Mouse (Mus musculus): ENCODE data around the gene Gm13697.
"Not testable (repeated sequence)": the region's sequence is repeated elsewhere in the genome, so short reads cannot be mapped to it uniquely, and the experiment has no call there.

Gm13697 gene

DNA sequence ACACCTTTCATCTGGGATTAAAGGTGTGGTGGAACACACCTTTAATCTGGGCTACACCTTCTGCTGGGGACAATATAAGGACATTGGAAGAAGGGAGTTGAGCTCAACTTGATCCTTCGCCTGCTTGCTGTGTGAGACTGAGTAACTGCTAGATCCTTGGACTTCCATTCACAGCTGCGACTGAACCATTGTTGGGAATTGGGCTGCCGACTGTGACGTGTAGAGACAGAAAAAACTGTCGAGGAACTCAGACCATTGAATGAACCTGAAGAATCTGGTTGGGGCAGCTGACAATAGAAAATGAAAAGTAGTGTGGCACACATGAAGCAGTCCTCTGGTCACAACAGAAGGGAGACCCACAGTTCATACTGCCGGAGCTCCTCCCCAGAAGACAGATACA is at the start of gene Gm13697:
TSS of gene Gm13697 (plus strand) at position 301 of the 400 bp plus-strand sequence.
- in situ Hi-C loops (cut with MboI; ENCODE audit: low sequenced_read_pairs): not testable (repeated sequence)

DNA sequence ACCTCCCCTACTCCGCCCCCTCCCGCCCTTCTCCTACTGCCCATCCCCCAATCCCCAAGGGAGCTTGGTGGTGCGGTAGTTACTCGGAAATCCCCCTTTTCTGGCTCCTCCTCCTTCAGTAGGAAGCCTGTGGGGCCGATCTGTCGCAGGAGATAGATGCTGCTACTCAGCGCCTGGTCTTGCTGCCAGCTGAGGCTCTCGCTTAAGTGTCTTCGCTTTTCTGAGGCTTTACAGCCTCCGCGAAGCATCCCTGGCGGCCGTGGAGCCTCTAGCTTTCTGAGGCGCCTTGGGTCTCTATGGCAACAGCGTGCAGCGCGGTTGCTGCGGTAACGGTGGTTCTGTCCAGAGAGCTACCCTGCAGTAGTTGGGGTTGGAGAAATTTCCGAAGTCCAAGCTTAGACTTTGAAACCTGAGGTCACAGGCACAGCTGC is 43.6 kb upstream of the Gm13697 start, which contains the start of gene Zswim2:
TSS of gene Zswim2 (minus strand) at position 298 of the 431 bp plus-strand sequence.
- in situ Hi-C loops (cut with MboI; ENCODE audit: low sequenced_read_pairs): no loop called here

DNA sequence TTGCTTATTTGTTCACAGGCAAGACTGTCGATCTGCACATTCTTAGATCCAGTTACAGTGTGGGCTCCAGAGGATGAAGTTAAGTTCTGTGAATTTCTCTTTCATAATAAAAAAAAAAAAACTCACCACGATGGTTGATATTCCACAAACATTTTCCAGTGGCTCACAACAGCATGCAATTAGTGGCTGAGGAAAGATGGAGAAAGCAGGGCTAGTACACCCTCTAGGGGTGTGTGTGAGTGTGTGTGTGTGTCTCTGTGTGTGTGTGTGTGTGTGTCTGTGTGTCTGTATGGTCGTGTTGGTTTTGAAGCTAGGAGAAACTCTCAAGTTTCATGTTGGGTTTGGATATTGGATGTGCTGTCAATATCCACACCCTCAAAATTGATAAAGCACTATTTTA is 43.2 kb upstream of the Gm13697 start:
- in situ Hi-C loops (cut with MboI; ENCODE audit: low sequenced_read_pairs): no loop called here

DNA sequence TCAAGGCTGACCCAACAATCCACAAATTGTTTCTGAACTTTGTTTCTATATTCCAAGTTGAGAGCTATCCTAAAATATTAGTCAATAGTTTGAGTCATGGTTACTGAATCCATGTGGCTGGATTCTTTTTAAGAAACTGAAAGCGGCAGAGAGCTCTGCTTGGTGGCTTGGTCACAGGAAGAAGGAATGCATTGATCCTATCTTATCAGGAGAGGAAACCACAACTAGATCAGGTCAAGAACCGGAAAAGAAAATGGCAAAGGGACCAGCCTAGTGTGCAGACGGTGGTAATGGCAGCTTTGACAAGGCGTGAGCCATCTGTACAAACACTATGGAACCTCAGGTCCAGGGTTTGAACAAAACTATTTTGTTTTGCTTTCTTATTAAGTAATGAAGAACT is 42.8 kb upstream of the Gm13697 start:
- in situ Hi-C loops (cut with MboI; ENCODE audit: low sequenced_read_pairs): no loop called here

DNA sequence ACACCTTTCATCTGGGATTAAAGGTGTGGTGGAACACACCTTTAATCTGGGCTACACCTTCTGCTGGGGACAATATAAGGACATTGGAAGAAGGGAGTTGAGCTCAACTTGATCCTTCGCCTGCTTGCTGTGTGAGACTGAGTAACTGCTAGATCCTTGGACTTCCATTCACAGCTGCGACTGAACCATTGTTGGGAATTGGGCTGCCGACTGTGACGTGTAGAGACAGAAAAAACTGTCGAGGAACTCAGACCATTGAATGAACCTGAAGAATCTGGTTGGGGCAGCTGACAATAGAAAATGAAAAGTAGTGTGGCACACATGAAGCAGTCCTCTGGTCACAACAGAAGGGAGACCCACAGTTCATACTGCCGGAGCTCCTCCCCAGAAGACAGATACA is 29.1 kb upstream of the Gm13697 start, which contains the start of gene Gm13698:
TSS of gene Gm13698 (plus strand) at position 301 of the 400 bp plus-strand sequence.
- in situ Hi-C loops (cut with MboI; ENCODE audit: low sequenced_read_pairs): not testable (repeated sequence)

DNA sequence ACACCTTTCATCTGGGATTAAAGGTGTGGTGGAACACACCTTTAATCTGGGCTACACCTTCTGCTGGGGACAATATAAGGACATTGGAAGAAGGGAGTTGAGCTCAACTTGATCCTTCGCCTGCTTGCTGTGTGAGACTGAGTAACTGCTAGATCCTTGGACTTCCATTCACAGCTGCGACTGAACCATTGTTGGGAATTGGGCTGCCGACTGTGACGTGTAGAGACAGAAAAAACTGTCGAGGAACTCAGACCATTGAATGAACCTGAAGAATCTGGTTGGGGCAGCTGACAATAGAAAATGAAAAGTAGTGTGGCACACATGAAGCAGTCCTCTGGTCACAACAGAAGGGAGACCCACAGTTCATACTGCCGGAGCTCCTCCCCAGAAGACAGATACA is 23.3 kb upstream of the Gm13697 start, which contains the start of gene Gm13693:
TSS of gene Gm13693 (plus strand) at position 301 of the 400 bp plus-strand sequence.
- in situ Hi-C loops (cut with MboI; ENCODE audit: low sequenced_read_pairs): not testable (repeated sequence)

DNA sequence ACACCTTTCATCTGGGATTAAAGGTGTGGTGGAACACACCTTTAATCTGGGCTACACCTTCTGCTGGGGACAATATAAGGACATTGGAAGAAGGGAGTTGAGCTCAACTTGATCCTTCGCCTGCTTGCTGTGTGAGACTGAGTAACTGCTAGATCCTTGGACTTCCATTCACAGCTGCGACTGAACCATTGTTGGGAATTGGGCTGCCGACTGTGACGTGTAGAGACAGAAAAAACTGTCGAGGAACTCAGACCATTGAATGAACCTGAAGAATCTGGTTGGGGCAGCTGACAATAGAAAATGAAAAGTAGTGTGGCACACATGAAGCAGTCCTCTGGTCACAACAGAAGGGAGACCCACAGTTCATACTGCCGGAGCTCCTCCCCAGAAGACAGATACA is 17.5 kb upstream of the Gm13697 start, which contains the start of gene Gm13695:
TSS of gene Gm13695 (plus strand) at position 301 of the 400 bp plus-strand sequence.
- in situ Hi-C loops (cut with MboI; ENCODE audit: low sequenced_read_pairs): not testable (repeated sequence)

DNA sequence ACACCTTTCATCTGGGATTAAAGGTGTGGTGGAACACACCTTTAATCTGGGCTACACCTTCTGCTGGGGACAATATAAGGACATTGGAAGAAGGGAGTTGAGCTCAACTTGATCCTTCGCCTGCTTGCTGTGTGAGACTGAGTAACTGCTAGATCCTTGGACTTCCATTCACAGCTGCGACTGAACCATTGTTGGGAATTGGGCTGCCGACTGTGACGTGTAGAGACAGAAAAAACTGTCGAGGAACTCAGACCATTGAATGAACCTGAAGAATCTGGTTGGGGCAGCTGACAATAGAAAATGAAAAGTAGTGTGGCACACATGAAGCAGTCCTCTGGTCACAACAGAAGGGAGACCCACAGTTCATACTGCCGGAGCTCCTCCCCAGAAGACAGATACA is 11.7 kb upstream of the Gm13697 start, which contains the start of gene Gm13696:
TSS of gene Gm13696 (plus strand) at position 301 of the 400 bp plus-strand sequence.
- in situ Hi-C loops (cut with MboI; ENCODE audit: low sequenced_read_pairs): not testable (repeated sequence)

DNA sequence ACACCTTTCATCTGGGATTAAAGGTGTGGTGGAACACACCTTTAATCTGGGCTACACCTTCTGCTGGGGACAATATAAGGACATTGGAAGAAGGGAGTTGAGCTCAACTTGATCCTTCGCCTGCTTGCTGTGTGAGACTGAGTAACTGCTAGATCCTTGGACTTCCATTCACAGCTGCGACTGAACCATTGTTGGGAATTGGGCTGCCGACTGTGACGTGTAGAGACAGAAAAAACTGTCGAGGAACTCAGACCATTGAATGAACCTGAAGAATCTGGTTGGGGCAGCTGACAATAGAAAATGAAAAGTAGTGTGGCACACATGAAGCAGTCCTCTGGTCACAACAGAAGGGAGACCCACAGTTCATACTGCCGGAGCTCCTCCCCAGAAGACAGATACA is 5.9 kb upstream of the Gm13697 start, which contains the start of gene Gm13694:
TSS of gene Gm13694 (plus strand) at position 301 of the 400 bp plus-strand sequence.
- in situ Hi-C loops (cut with MboI; ENCODE audit: low sequenced_read_pairs): not testable (repeated sequence)

DNA sequence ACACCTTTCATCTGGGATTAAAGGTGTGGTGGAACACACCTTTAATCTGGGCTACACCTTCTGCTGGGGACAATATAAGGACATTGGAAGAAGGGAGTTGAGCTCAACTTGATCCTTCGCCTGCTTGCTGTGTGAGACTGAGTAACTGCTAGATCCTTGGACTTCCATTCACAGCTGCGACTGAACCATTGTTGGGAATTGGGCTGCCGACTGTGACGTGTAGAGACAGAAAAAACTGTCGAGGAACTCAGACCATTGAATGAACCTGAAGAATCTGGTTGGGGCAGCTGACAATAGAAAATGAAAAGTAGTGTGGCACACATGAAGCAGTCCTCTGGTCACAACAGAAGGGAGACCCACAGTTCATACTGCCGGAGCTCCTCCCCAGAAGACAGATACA is 5.7 kb downstream of the Gm13697 start, which contains the start of gene Gm13691:
TSS of gene Gm13691 (plus strand) at position 301 of the 400 bp plus-strand sequence.
- in situ Hi-C loops (cut with MboI; ENCODE audit: low sequenced_read_pairs): not testable (repeated sequence)

DNA sequence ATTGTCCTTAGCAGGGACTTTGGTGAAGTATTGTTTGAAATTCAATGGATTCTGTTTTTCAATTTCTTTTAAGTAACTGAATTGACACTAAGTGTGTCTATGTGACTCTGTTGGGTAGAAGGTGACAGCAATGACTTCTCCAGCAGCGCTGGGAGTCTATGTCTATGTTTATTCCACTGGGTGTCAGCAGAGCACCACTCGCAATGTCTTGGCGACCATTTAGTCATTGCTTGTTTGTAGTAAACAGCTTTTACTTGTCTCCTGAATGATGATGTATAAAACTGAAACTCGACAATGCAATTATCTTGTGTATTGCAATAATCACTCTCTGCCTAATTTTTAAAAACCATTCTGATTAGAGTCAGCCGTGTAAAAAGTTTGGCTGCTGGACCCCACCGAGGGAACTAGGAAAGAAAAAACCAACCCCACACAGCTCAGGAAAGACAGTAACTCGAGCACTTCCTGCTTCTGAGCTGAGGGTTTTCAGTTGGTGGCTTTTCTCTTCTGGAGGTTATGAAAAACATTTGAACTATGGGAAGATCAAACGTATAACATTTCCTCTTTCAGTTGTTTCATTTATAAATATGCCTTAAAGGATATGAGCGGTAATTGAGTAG is 9.2 kb downstream of the Gm13697 start:
- in situ Hi-C loops (cut with MboI; ENCODE audit: low sequenced_read_pairs): not testable (repeated sequence)

DNA sequence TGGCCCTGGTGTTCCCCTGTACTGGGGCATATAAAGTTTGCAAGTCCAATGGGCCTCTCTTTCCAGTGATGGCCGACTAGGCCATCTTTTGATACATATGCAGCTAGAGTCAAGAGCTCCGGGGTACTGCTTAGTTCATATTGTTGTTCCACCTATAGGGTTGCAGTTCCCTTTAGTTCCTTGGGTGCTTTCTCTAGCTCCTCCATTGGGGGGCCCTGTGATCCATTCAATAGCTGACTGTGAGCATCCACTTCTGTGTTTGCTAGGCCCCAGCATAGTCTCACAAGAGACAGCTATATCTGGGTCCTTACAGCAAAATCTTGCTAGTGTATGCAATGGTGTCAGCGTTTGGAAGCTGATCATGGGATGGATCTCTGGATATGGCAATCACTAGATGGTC is 10.0 kb downstream of the Gm13697 start:
- in situ Hi-C loops (cut with MboI; ENCODE audit: low sequenced_read_pairs): not testable (repeated sequence)

DNA sequence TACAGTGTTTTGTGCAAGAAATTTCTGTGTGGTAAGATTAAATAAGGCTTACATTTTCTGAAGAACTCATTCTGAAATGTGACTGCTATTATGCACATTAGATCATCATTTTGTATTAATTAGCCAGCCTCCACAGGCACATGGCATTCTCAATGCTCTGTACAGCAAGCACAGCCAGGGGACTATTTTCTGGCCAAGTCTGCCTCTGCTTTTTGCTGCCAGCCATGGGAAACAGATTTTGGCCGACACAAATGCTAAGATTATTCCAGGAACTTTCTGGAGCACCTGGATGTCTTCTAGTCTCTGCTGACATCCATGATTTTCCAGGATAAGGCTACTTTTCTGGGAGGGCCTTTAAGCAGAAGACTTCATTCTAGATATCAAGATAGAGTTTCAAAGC is 24.4 kb downstream of the Gm13697 start:
- in situ Hi-C loops (cut with MboI; ENCODE audit: low sequenced_read_pairs): no loop called here

DNA sequence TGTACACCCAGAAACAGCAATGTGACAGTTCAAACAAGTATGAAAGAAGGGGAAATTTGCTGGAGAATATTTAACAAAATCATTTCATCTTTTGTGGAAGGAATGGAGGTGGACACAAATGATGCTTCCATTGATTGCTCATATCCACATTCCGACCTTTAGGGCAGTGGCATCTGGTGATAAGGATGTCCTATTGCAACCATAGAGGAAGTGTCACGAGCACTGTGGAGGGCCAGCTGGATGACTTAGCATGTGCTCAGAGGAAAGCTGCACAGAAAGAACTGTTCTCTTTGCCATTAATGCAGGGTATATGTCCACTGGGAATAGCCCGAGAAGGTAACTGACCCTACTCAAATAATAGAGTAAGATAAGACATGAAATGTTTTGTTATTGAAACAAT is 25.3 kb downstream of the Gm13697 start:
- in situ Hi-C loops (cut with MboI; ENCODE audit: low sequenced_read_pairs): no loop called here

DNA sequence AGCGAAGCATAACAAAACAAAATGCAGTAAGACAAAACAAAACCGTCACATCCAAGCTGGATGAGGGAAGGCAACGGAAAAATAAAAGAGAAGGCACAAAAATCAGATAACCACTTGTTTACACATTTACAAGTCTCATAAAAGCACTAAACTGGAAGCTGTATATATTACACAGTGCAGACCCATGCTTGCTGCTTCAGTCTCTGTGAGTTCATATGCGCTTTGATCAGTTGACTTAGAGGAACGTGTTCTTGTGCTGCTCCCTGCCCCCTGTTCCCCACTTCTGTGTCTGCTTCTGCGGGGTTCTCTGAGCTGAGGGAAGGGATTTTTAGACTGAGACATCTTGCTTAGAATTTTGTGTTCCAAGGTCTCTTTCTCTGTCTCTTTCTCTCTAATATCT is 30.0 kb downstream of the Gm13697 start:
- in situ Hi-C loops (cut with MboI; ENCODE audit: low sequenced_read_pairs): no loop called here

DNA sequence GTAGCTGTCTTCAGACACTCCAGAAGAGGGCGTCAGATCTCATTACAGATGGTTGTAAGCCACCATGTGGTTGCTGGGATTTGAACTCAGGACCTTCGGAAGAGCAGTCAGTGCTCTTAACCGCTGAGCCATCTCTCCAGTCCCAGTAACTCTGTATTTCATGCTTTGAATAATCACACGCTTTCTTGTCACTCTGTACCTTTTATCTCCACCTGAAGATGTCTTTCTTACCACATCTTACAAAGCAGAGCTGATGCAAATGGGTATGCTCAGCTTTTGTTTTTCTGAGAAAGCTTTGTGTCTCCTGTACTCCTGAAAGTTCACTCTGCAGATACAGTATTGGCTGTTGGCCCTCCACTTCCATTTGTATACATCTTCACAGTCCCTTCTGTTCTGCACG is 31.7 kb downstream of the Gm13697 start:
- in situ Hi-C loops (cut with MboI; ENCODE audit: low sequenced_read_pairs): not testable (repeated sequence)

DNA sequence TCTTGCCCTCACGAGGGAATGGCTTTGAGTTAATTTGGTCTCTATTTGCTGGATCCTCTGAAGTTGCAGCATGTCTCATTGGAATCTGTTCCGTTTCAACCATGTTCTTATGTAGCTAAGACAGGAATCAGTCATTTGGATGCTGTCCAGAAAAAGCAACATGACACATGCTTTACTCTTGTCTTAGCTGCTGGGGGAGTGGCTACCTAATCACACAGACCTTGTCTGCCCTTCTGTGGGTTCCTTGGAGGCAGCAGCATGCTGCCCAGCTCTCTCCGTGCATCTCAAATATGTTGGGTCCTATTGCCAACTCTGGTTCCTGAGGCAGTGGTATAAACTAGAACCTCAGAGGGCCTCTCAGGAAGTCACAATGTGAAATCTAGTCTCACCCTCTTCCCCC is 33.8 kb downstream of the Gm13697 start:
- in situ Hi-C loops (cut with MboI; ENCODE audit: low sequenced_read_pairs): no loop called here

DNA sequence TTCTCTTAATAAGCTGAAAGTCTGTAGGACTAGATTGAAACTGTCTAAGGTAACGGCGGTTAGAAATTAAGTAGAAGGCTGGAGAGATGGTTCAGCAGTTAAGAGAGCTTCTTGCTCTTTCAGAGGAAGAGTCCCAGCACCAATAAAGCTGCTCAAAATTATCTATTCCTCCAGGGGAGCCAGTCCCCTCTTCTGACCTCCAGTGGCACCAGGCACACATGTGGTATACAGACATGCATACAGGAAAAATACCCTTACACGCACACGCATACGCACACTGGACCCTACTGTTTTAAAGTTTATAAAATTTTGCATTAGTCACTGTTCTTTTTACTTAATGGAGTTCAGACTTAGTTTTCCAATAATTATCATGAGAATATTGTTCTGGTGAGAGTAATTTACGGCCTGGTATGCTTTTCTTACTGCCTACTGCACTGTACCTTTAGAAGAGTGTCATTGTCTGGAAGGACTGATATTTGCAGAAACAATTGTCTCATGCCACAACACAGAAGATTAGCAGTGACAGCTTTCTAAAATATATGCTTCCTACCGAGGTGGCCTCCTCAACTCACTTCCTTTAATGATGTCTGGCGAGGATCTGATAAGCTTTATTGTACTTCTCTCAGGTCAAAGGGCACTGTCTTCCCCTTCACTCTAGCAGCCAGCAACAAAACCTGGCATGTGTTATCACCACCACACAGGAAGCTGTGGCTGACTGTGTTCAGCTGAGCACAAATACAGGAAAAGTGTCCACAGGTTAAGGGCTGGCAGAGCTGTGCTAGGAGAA is 35.2 kb downstream of the Gm13697 start:
- in situ Hi-C loops (cut with MboI; ENCODE audit: low sequenced_read_pairs): no loop called here

DNA sequence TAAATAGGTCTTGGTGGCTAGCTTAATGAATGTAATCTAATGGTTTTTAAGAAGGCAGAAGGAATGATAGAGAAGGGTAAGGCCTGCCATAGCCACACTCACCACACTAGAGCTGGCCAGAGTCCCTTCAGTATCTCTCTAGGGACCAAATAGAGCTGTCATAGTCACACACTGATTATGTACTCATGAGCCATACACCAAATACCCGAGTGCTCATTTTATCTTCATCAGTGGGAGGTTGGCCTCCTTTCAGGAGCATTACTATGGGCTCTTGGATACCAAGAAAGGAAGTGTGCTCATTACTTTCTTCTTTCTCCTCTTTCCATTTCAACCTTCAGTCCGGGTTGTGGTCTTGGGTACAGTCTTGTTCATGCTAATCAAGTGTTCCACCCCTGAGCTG is 37.4 kb downstream of the Gm13697 start:
- in situ Hi-C loops (cut with MboI; ENCODE audit: low sequenced_read_pairs): no loop called here

DNA sequence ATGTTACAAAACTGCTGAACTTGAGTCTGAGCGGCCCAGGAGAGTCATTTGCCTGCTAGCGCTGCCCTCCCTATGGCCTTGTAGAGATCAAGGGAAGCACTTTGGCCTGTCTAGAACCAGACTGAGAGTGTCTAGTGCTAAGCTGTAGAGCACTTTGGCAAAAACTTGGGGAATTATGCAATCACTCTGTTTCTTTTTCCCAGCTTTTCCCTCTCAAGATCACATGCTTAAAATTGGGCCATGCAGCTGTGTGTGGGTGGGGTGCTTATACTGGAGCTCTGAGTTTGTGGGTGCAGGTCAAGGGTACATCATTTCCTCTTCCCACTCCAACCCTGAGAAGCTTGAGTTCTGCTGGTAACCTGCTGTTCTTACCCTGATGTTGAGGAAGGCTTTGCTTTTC is 38.4 kb downstream of the Gm13697 start:
- in situ Hi-C loops (cut with MboI; ENCODE audit: low sequenced_read_pairs): no loop called here

DNA sequence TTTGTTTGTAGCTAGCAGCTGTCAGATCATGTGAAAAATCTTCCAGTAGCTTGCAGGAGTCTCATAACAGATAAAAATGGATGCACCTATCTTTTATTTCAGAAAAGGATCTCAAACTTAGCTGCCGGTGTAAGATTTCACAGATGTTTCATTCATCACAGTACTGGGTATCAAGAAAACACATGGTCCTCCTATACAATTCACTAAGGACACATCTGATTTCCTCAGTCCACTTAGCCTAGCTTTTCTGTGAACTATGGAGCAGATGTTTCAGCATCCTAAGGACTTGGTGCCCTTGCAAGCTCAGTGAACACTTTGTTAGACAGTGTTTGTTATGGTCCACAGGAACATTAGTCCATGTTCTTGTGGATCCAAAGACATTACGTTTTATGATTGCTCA is 38.8 kb downstream of the Gm13697 start:
- in situ Hi-C loops (cut with MboI; ENCODE audit: low sequenced_read_pairs): no loop called here

DNA sequence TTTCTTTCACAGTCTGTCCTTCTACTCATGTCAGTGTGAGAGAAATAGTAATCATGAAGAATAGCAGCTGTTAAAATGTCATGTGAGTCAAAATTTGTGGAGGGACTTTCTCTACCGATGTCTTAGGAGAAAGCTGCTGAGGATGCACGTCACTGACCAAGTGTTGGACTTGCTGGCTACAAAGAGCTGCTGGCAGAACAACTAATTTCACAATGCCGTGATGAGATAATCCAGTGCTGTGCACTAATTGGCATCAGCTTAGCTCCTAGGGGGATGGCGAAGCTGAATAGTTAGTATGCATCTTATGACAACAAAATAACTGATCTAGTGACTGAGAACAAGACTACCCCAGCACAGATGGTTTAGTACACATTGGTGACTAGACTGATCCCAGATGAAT is 40.7 kb downstream of the Gm13697 start:
- in situ Hi-C loops (cut with MboI; ENCODE audit: low sequenced_read_pairs): no loop called here

All from CH12F3 (cell line).